Mouse (Mus musculus) thymus, adult 2 months (tissue): Measurements from ENCODE around the gene Umps. TPM values are rescaled to one million over a fixed set of nuclear protein-coding genes. Genes with fewer than 3 reads are reported as not detected.

Source experiments
- DNase-seq: peaks from one replicate; pipeline ENCODE4 v3.0.0; 2021
- H3K27ac ChIP-seq: fragments of 200-500 bp; 2 replicates; pipeline ENCODE4 v1.5.1; 2012; ENCODE audit warnings: low read length, control low read depth; ENCODE audit not compliant: control insufficient read depth, insufficient read depth
- H3K27me3 ChIP-seq: fragments of 200-500 bp; 2 replicates; pipeline ENCODE4 v1.6.1; 2012; ENCODE audit warnings: mild to moderate bottlenecking, low read length, moderate library complexity, mixed read lengths; ENCODE audit not compliant: control insufficient read depth, insufficient read depth
- H3K36me3 ChIP-seq: fragments of 200-500 bp; 2 replicates; pipeline ENCODE4 v1.6.1; 2012; ENCODE audit warnings: mild to moderate bottlenecking, low read length, moderate library complexity; ENCODE audit not compliant: control insufficient read depth, insufficient read depth
- H3K4me1 ChIP-seq: fragments of 200-500 bp; replicated peaks from 2 replicates; pipeline ENCODE4 v1.6.1; 2012; ENCODE audit warnings: low read length; ENCODE audit not compliant: control insufficient read depth, insufficient read depth
- H3K4me3 ChIP-seq: fragments of 200-500 bp; 2 replicates; pipeline ENCODE4 v1.5.1; 2012; ENCODE audit warnings: mild to moderate bottlenecking, low read length, control low read depth, moderate library complexity; ENCODE audit not compliant: control insufficient read depth, insufficient read depth
- CTCF ChIP-seq: fragments of 200-500 bp; IDR thresholded peaks from 2 replicates; pipeline ENCODE4 v1.5.1; 2012; ENCODE audit warnings: mild to moderate bottlenecking, control low read depth, low read length, moderate library complexity, borderline replicate concordance; ENCODE audit not compliant: control insufficient read depth, poor library complexity, insufficient read depth; ENCODE audit errors: extremely low read depth
- POLR2A ChIP-seq: fragments of 200-500 bp; IDR thresholded peaks from 2 replicates; pipeline ENCODE4 v1.6.1; 2012; ENCODE audit warnings: mild to moderate bottlenecking, low read length, control low read depth, moderate library complexity; ENCODE audit not compliant: control insufficient read depth, poor library complexity, insufficient read depth; ENCODE audit errors: extremely low read depth
- WGBS: fragments of 180-500 bp; shearing (Covaris S2); methylation state at CpG from one replicate; pipeline ENCODE4 v1.1.7; 2018; 5-methylcytosine and 5-hydroxymethylcytosine counted together
- polyA plus RNA-seq: library from polyadenylated mRNA; depleted of rRNA; stranded (reverse); fragments of >200 nt; gene quantifications from 2 replicates; pipeline ENCODE4 v1.2.3, GENCODE M21; 2012

Umps gene
- polyA plus RNA-seq, 1 experiment, result 14.7 TPM

DNA sequence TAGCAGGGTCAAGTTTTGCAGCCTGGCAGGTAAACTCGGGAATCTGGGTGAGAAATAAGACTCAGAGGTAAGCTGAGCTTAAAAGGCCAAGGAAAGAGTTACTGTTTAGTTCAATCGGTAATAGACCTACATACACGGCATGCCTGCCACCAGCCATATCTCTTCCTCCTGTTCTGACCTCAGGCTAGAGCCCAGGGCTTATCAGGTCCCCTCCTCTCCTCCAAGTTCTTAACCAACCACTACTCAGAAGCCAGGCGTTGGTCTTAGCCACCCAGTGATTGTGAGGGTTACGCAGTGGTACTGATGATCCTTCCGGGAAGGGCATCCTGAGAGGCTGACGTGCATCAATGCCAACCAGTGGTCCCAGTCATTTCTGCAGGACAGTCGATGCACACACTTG, 43.1 kb downstream of the Umps start:
- Histone ChIP-seq H3K36me3 (no peaks in the 10 kb centered on the region), H3K4me1 (peaks cover 5% of the 10 kb centered on the region), H3K27me3 (no peaks in the 10 kb centered on the region), H3K27ac (no peak overlapping the region), H3K4me3 (no peak overlapping the region)
- 86% methylated on average over 8 of the region's 8 CpGs for WGBS
- no peak for DNase-seq
- no peak for TF ChIP-seq CTCF
- TF ChIP-seq POLR2A, result no peak

DNA sequence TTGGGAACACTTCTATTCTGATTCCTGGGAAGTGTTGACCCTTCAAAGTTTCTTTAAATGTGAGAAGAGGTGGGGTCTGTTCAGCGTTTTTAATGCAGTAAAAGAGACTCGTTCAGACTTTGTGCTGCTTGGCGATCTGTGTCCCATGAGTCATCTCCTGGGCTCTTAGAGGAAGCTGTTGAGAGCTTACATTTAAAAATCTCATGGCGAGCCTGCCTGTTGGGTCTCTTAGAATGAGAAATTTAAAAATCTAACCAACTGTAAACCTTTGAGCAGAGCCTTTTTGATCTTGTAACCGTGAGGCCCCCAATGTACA, 43.9 kb downstream of the Umps start:
- Histone ChIP-seq H3K4me1 (peaks cover 5% of the 10 kb centered on the region), H3K36me3 (no peaks in the 10 kb centered on the region), H3K27me3 (no peaks in the 10 kb centered on the region), H3K4me3 (no peak overlapping the region), H3K27ac (no peak overlapping the region)
- TF ChIP-seq CTCF, result no peak
- no peak for TF ChIP-seq POLR2A
- WGBS, result 30% methylated on average over 5 of the region's 5 CpGs
- no peak for DNase-seq

DNA sequence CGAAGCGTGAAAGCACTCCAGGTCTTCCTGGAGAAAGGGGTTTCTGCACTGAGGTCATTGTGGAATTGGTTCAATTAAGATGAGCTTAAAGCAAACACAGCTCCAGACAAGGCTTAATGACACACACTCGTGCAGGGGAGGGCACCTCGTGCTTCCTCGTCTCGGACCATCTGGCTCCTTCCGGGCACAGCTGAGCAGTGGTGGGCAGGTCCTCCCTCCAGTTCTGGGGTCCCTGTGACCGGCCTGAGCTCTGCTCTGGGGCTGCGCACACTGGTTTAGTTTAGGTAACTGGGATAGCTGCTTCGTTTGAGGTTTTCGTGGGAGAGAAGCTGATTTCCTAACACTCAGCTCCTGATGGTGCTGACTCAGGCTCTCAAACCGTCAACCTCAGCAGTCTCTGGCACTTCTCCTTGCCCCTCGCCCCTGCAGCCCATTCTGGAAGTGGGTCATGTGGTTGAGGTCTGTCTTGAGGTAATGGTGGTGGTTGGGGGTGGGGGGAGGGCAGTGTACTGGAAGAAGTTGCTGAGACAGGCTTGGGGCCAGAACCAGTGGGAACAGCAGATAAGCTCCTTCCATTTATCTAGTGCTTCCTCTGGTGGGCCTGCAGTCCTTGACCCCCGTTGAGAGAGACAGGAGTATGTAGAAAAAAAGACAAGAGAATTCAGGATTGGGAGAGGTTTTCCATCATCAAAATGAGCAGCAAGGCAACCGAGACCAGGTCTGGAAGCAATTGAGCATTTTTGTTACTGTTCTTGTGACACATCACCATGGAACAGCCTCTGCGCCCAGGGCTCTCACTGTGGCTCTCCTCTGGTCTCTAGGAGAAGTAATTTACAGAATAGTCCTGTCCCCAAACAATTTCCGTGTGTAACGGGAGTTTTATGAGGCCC, 44.5 kb downstream of the Umps start:
- Histone ChIP-seq H3K36me3 (no peaks in the 10 kb centered on the region), H3K27ac (no peak overlapping the region), H3K27me3 (no peaks in the 10 kb centered on the region), H3K4me3 (no peak overlapping the region), H3K4me1 (peaks cover 5% of the 10 kb centered on the region)
- 17% methylated on average over 18 of the region's 18 CpGs for WGBS
- peak; percentile 23 for DNase-seq
- TF ChIP-seq CTCF, result no peak
- no peak for TF ChIP-seq POLR2A

DNA sequence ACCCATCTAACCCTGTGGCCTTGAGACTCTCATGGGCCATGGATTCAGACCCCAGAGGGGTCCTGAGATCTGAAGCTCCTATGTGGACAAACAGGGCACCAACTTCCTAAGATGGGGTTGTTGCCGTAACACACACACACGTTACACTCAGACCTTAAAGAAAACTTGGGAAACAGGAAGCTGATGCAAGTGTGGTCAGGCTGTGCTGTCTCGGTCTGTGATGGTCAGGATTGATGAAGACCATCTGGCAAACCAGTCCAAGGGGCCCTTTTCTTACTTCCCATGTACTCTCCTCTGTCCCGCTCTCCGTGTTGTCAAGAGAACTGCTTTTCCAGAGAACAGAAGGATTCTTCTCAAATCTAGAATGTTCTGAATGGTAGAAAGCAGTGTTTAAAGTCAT, 45.3 kb downstream of the Umps start:
- Histone ChIP-seq H3K4me3 (no peak overlapping the region), H3K27me3 (no peaks in the 10 kb centered on the region), H3K27ac (no peak overlapping the region), H3K36me3 (no peaks in the 10 kb centered on the region), H3K4me1 (peaks cover 5% of the 10 kb centered on the region)
- no peak for DNase-seq
- TF ChIP-seq POLR2A, result no peak
- WGBS, result 50% methylated on average over 5 of the region's 5 CpGs

DNA sequence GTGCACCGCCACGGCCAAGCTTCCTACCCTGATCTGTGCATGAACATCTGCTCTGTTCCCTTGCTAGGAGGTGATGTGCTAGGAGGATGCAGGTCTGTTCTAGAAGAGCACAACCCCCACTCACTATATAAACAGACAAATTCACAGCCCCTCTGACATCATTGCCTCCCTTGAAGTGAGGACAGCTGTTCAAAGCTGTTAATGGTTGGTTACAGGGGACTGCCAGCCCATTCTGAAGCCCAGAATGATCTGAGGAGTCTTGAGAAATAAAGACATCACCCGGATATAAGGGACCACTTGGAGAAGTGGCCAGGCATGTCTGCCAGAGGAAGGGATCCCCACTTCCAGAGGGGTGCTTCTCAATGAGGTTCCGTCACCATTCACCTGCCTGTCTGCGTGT, 48.9 kb downstream of the Umps start:
- no peak for DNase-seq
- H3K36me3 ChIP-seq, result no peaks in the 10 kb centered on the region
- no peaks in the 10 kb centered on the region for H3K27me3 ChIP-seq
- no peak overlapping the region for H3K4me3 ChIP-seq
- TF ChIP-seq POLR2A (no peak), CTCF (no peak)
- WGBS, result 92% methylated on average over 5 of the region's 5 CpGs
- no peak overlapping the region for H3K27ac ChIP-seq
- peaks cover 5% of the 10 kb centered on the region for H3K4me1 ChIP-seq

DNA sequence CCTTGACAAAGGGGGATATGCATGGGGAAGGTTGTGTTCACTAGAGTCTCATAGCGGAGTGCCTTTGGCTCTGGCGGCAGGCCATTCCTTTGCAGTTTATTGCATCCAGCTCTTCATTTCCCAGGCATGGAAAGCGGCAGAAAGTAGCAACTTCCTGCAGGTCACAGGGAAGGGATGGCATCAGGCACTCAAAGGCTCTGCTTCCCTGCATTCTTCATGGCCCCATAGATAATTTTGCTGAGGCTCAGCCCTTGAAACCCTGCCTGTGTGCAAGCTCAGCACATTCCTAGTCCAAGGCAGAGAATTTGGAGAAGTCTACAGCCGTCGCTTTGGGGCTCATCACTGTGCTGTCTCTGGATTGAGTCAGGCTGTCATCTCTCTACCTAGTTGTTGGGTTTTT, 49.4 kb downstream of the Umps start:
- no peak overlapping the region for H3K4me3 ChIP-seq
- peaks cover 5% of the 10 kb centered on the region for H3K4me1 ChIP-seq
- TF ChIP-seq CTCF (no peak), POLR2A (no peak)
- H3K27me3 ChIP-seq, result no peaks in the 10 kb centered on the region
- 93% methylated on average over 5 of the region's 5 CpGs for WGBS
- no peak for DNase-seq
- H3K36me3 ChIP-seq, result no peaks in the 10 kb centered on the region
- no peak overlapping the region for H3K27ac ChIP-seq

DNA sequence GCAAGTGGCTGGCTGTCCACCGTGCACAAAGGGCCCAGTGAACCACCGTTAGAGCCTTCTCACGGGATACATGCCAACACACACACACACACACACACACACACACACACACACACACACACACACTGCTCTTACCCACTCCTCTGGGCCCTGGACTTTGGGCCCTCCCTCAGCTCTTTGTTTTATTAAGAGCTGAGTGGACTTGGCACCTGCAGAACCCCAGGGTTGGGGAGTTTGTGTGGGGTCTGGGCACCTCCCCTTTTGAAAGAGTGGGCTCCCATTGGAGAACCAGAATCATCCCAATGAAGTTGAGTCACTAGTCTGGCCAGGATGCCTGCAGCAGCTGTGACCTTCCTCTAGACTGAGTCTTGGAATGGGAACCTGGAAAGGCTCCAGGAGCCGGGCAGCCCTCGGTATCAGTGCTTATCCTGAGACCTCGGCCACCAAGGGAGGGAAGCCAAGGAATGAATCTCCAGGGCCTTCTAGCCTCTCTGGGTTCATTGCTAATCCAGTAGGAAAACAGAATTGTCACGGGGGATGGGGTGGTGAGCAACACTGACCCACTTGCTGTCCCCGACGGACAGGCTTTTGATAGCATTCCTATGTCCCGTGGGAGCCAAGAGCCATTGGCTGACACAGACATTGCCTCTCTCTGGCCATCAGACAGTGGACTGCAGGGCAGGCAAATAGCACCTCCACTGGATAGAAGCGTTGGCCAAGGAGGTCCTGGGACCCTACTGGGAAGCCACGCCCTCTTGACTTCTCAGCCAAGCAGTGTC, 50.2 kb downstream of the Umps start:
- no peak overlapping the region for H3K27ac ChIP-seq
- TF ChIP-seq POLR2A, result no peak
- TF ChIP-seq CTCF, result no peak
- 94% methylated on average over 12 of the region's 12 CpGs for WGBS
- H3K36me3 ChIP-seq, result no peaks in the 10 kb centered on the region
- no peak for DNase-seq
- no peaks in the 10 kb centered on the region; the same call in 1 of the 2 replicates for H3K4me1 ChIP-seq
- no peak overlapping the region for H3K4me3 ChIP-seq
- H3K27me3 ChIP-seq, result no peaks in the 10 kb centered on the region
